In genomic region chr14:54417623-54418081, GRCm38 (mm10) we compare ENCODE assay signal across 7 mouse cellular contexts. TPM values are rescaled to one million over a fixed set of nuclear protein-coding genes. Genes with fewer than 3 reads are reported as not detected.
DNase-seq lines count a peak whose midpoint lies in the region; ATAC-seq lines count a peak whose summit lies in the region.

Gene Slc7a7 (minus strand): TSS chr14:54417780.

- WGBS in large intestine, adult 2 months, result 62% methylated on average over 19 of the region's 19 CpGs
- WGBS in midbrain, embryonic 15.5 days, result 9% methylated on average over 19 of the region's 19 CpGs

- H3K4me3 ChIP-seq in midbrain, embryonic 15.5 days, result no peak within 1 kb of the TSS

- no peaks in the 10 kb centered on the region for H3K9me3 ChIP-seq in midbrain, embryonic 15.5 days

- intact Hi-C loops in left cerebral cortex, postnatal 14 days (cut with DNase I), result loop anchor here (10.0 kb wide), 1 partner anchor 353 kb away; no protein-coding TSS in a partner anchor

- H3K27ac ChIP-seq in midbrain, embryonic 15.5 days, result no peak within 1 kb of the TSS

- H3K27me3 ChIP-seq in midbrain, embryonic 15.5 days (replicated peaks), result peaks cover 12% of the 10 kb centered on the region

- peak; percentile 52 for ATAC-seq in erythroblast, adult 5-6 weeks (replicated peaks; ENCODE audit: low FRiP score, poor library complexity, severe bottlenecking)
- ATAC-seq in midbrain, embryonic 15.5 days (replicated peaks), result 0 out of 2 replicates have a peak, but pooled peaks have one; percentile 55
- no peak for ATAC-seq in frontal cortex, adult (ENCODE audit: low TSS enrichment)

- peak within 1 kb of the TSS; percentile 16; the same call in 1 of the 2 replicates for H3K4me2 ChIP-seq in midbrain, embryonic 15.5 days

- DNase-seq in urinary bladder, postnatal 14 days (ENCODE audit: low spot score), result peak; percentile 33
- no peak for DNase-seq in urinary bladder, postnatal 10 days (ENCODE audit: low spot score)
- no peak for DNase-seq in large intestine, adult 2 months (ENCODE audit: low read depth, low spot score)
- no peak for DNase-seq in left cerebral cortex, postnatal 14 days (ENCODE audit: low spot score in 2 of 2)

- H3K36me3 ChIP-seq in midbrain, embryonic 15.5 days (replicated peaks), result no peaks in the 10 kb centered on the region

- H3K4me1 ChIP-seq in midbrain, embryonic 15.5 days, result 0 out of 2 replicates have a peak, but pooled peaks cover 8% of the 10 kb centered on the region

- no peak within 1 kb of the TSS for H3K9ac ChIP-seq in midbrain, embryonic 15.5 days

RNA-seq across cellular contexts. Expression of gene Slc7a7, which starts in this region (rescaled TPM):
- total RNA-seq in erythroblast, adult 5-6 weeks (2015; ENCODE audit: low replicate concordance), result 2.7 and 7.5 TPM in 2 replicates
- 5.6 and 6.0 TPM in 2 replicates for total RNA-seq in erythroblast, adult 5-6 weeks (2017; ENCODE audit: low replicate concordance)
- polyA plus RNA-seq in large intestine, adult 2 months (2012; rRNA removed), result 211 and 290 TPM in 2 replicates
- polyA plus RNA-seq in midbrain, embryonic 15.5 days (2015; fragmentation: Nextera tagmentation; extraction: Ambion mirVana), result 4.7 and 4.9 TPM in 2 replicates
- 1 to 10 TPM; 1.5 to 2.5 TPM for total RNA-seq in left cerebral cortex, postnatal 14 days (2021)

Comparison
In these comparisons a context has a peak if more than half of its experiments do, and no peak if none do; other contexts are left out.
1. RNA of gene Slc7a7 (polyA plus RNA-seq): 211 to 290 TPM in large intestine, adult 2 months; 4.7 to 4.9 TPM in midbrain, embryonic 15.5 days; every median in the first group is over 10 times any median in the second.